Mouse (Mus musculus) bone marrow, adult 2 months (tissue): ENCODE measurements at regions not wholly inside any gene's neighbourhood (a gene's known extent, or its start where the extent isn't known, plus 50 kb on each side); places are given as distances from the start of the nearest gene placed in this dataset.

Experiments used
- CTCF ChIP-seq: fragments of 200-500 bp; IDR thresholded peaks from 2 replicates; pipeline ENCODE4 v1.5.1; 2011; ENCODE audit warnings: low read length, control low read depth; ENCODE audit not compliant: control insufficient read depth, insufficient read depth
- POLR2A ChIP-seq: fragments of 200-500 bp; IDR thresholded peaks from 2 replicates; pipeline ENCODE4 v1.6.1; 2011; ENCODE audit warnings: low read depth, mild to moderate bottlenecking, control low read depth, low read length, borderline replicate concordance; ENCODE audit not compliant: control insufficient read depth

GRCm38 (mm10) chr6:143642052-143642451, 475.0 kb downstream of the Etnk1 start:
- TF ChIP-seq CTCF (no peak), POLR2A (no peak)
